14 mouse cellular contexts compared by ENCODE assay signal in the genomic region with DNA sequence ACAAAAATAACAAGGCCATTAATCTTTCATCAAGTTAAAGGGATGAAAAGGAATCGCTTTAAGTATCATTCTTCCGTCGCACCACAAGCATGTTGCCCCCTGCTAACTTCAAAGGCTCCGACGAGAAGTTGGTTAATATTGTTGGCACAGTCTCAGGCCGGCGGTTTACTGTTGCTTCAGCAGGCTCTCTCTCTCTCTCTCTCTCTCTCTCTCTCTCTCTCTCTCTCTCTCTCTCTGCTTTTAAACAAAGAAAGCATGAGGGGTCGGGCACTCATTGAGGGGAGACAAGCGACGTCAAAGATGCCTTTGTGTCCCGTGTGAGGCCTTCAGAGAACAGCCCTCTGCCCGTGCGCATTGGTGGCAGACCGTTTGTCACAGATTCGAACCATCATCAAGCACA. TPM values are rescaled to one million over a fixed set of nuclear protein-coding genes. Genes with fewer than 3 reads are reported as not detected.
DNase-seq lines count a peak whose midpoint lies in the region; ATAC-seq and TF ChIP-seq lines count a peak whose summit lies in the region.
"Had no signal": no experiment of that assay in that cellular context is flagged by ENCODE, and none has a peak within 500 bp of the region (broad histone marks: within the 10 kb centered on the region; RNA-seq: fewer than 3 reads in every experiment).

No protein-coding gene starts in this region.

- no peak overlapping the region for H3K9ac ChIP-seq in lung, embryonic 16.5 days (ENCODE audit: low read length)
- H3K9ac ChIP-seq in forebrain, embryonic 13.5 days, result no peak overlapping the region
- 0 out of 2 replicates have a peak overlapping the region, but pooled peaks have one; percentile 25 for H3K9ac ChIP-seq in limb, embryonic 14.5 days (ENCODE audit: low read depth, low read length, severe bottlenecking)
- no peak overlapping the region for H3K9ac ChIP-seq in neural tube, embryonic 15.5 days (replicated peaks)

- WGBS in lung, embryonic 16.5 days, result 13% methylated on average over 15 of the region's 15 CpGs
- WGBS in lung, adult 2 months, result 18% methylated on average over 15 of the region's 15 CpGs
- under 1% methylated on average over 15 of the region's 15 CpGs for whole genome bisulfite sequencing in forebrain, embryonic 13.5 days
- WGBS in limb, embryonic 14.5 days, result 11% methylated on average over 15 of the region's 15 CpGs
- 9% methylated on average over 15 of the region's 15 CpGs for WGBS in neural tube, embryonic 15.5 days

- H3K4me1 ChIP-seq in lung, embryonic 16.5 days (replicated peaks; ENCODE audit: control insufficient read depth, insufficient read depth, low read length), result peaks cover 5% of the 10 kb centered on the region; the same call in 1 of the 2 replicates
- no peaks in the 10 kb centered on the region for H3K4me1 ChIP-seq in lung, adult 2 months (ENCODE audit: control insufficient read depth, insufficient read depth, low read length)
- peaks cover 13% of the 10 kb centered on the region for H3K4me1 ChIP-seq in forebrain, embryonic 13.5 days
- peaks cover 7% of the 10 kb centered on the region; the same call in 1 of the 2 replicates for H3K4me1 ChIP-seq in limb, embryonic 14.5 days (ENCODE audit: control insufficient read depth, insufficient read depth, low read length)
- H3K4me1 ChIP-seq in neural tube, embryonic 15.5 days, result peaks cover 5% of the 10 kb centered on the region

- TF ChIP-seq CTCF in lung, adult 2 months (IDR thresholded peaks at IDR 0.05; ENCODE audit: insufficient read depth, low read length), result no peak

- no peak for DNase-seq in lung, adult 2 months
- peak; percentile 74 for DNase-seq in limb, embryonic 14.5 days (ENCODE audit: low spot score)
- no peak for DNase-seq in cerebellum, postnatal 25 days
- no peak for DNase-seq in layer of hippocampus, adult 18-20 months (ENCODE audit: low spot score in 2 of 2)
- DNase-seq: cerebellum, adult 2 months; gastrocnemius, postnatal 25 days; right cerebral cortex, postnatal 25 days; thymus, adult 2 months had no signal

- no peak overlapping the region for H3K4me3 ChIP-seq in lung, embryonic 16.5 days (ENCODE audit: low read length)
- H3K4me3 ChIP-seq in lung, adult 2 months (replicated peaks; ENCODE audit: extremely low read depth, low read depth, low read length), result no peak overlapping the region
- H3K4me3 ChIP-seq in forebrain, embryonic 13.5 days, result no peak overlapping the region
- no peak overlapping the region for H3K4me3 ChIP-seq in limb, embryonic 14.5 days (replicated peaks; ENCODE audit: low read length)
- no peak overlapping the region for H3K4me3 ChIP-seq in neural tube, embryonic 15.5 days (replicated peaks)

- ATAC-seq in lung, embryonic 16.5 days (ENCODE audit: low read depth), result peak; percentile 83
- no peak for ATAC-seq in forebrain, embryonic 13.5 days
- ATAC-seq in limb, embryonic 14.5 days (ENCODE audit: low FRiP score, low read depth), result peak; percentile 37; the same call in 1 of the 2 replicates
- no peak for ATAC-seq in neural tube, embryonic 15.5 days (ENCODE audit: low FRiP score)
- ATAC-seq in megakaryocyte progenitor cell, adult 5-6 weeks (replicated peaks; ENCODE audit: poor library complexity), result no peak

- no peak for TF ChIP-seq POLR2A in lung, adult 2 months (IDR thresholded peaks at IDR 0.05; ENCODE audit: borderline replicate concordance, extremely low read depth, low read depth, low read length)
- TF ChIP-seq POLR2A in limb, embryonic 14.5 days (IDR thresholded peaks at IDR 0.05; ENCODE audit: borderline replicate concordance, extremely low read depth, insufficient read depth, insufficient read length), result no peak

- peak overlapping the region; percentile 41 for H3K4me2 ChIP-seq in lung, embryonic 16.5 days (ENCODE audit: low read depth, low read length)
- H3K4me2 ChIP-seq in forebrain, embryonic 13.5 days, result peak overlapping the region; percentile 36
- H3K4me2 ChIP-seq in limb, embryonic 14.5 days (replicated peaks; ENCODE audit: low read depth, low read length, severe bottlenecking), result peak overlapping the region; percentile 40
- H3K4me2 ChIP-seq in neural tube, embryonic 15.5 days, result peak overlapping the region; percentile 40

- H3K27ac ChIP-seq in lung, embryonic 16.5 days (ENCODE audit: low read length), result 0 out of 2 replicates have a peak overlapping the region, but pooled peaks have one; percentile 17
- H3K27ac ChIP-seq in forebrain, embryonic 13.5 days, result no peak overlapping the region
- no peak overlapping the region for H3K27ac ChIP-seq in limb, embryonic 14.5 days (replicated peaks; ENCODE audit: low read depth, low read length)
- no peak overlapping the region for H3K27ac ChIP-seq in neural tube, embryonic 15.5 days (replicated peaks)
- H3K27ac ChIP-seq: macrophage had no signal

- H3K9me3 ChIP-seq in lung, embryonic 16.5 days (ENCODE audit: control insufficient read depth, low read length), result peaks cover 3% of the 10 kb centered on the region
- H3K9me3 ChIP-seq in forebrain, embryonic 13.5 days (replicated peaks), result peaks cover 17% of the 10 kb centered on the region; the same call in 1 of the 2 replicates
- H3K9me3 ChIP-seq in limb, embryonic 14.5 days (ENCODE audit: control insufficient read depth, low read length), result peaks cover 17% of the 10 kb centered on the region; the same call in 1 of the 2 replicates
- H3K9me3 ChIP-seq in neural tube, embryonic 15.5 days (replicated peaks), result no peaks in the 10 kb centered on the region

- H3K36me3 ChIP-seq in lung, embryonic 16.5 days (ENCODE audit: control insufficient read depth, insufficient read depth, low read length), result no peaks in the 10 kb centered on the region
- no peaks in the 10 kb centered on the region for H3K36me3 ChIP-seq in forebrain, embryonic 13.5 days (ENCODE audit: poor library complexity, severe bottlenecking)
- no peaks in the 10 kb centered on the region for H3K36me3 ChIP-seq in limb, embryonic 14.5 days (ENCODE audit: control insufficient read depth, insufficient read depth, low read length)
- H3K36me3 ChIP-seq in neural tube, embryonic 15.5 days, result no peaks in the 10 kb centered on the region

- H3K27me3 ChIP-seq in lung, embryonic 16.5 days (ENCODE audit: control insufficient read depth, insufficient read depth, low read depth, low read length), result no peaks in the 10 kb centered on the region
- H3K27me3 ChIP-seq in forebrain, embryonic 13.5 days, result peaks cover 11% of the 10 kb centered on the region; the same call in 1 of the 2 replicates
- H3K27me3 ChIP-seq in limb, embryonic 14.5 days (ENCODE audit: control insufficient read depth, insufficient read depth, low read length), result no peaks in the 10 kb centered on the region
- H3K27me3 ChIP-seq in neural tube, embryonic 15.5 days (replicated peaks), result no peaks in the 10 kb centered on the region

RNA-seq across cellular contexts. Expression of gene Piwil1, which starts 17.7 kb away (rescaled TPM):
- polyA plus RNA-seq in lung, embryonic 16.5 days (2015; fragmentation: Nextera tagmentation; extraction: Ambion mirVana), result not detected in 2 replicates
- polyA plus RNA-seq in lung, adult 2 months (2012; rRNA removed), result not detected in 2 replicates
- 0.16 TPM in 1 of 2 replicates, not detected in the other for polyA plus RNA-seq in forebrain, embryonic 13.5 days (2015; fragmentation: Nextera tagmentation; extraction: Ambion mirVana)
- polyA plus RNA-seq in limb, embryonic 14.5 days (2012; rRNA removed), result 0.01 and 0.03 TPM in 2 replicates
- not detected in 2 replicates for polyA plus RNA-seq in limb, embryonic 14.5 days (2014; fragmentation: Nextera tagmentation; extraction: Ambion mirVana)
- polyA plus RNA-seq in neural tube, embryonic 15.5 days (2015; fragmentation: Nextera tagmentation; extraction: Ambion mirVana), result 0.31 and 0.33 TPM in 2 replicates
- under 1 TPM; 0.13 to 0.20 TPM for total RNA-seq in layer of hippocampus, adult 18-20 months (2021)
- not detected in 2 replicates for total RNA-seq in megakaryocyte progenitor cell, adult 5-6 weeks (2015)
- not detected in 2 replicates for total RNA-seq in megakaryocyte progenitor cell, adult 5-6 weeks (2017)
- total RNA-seq: gastrocnemius, postnatal 25 days had no signal
- polyA plus RNA-seq: large intestine, adult 2 months; macrophage had no signal

Comparison
In these comparisons a context has a peak if more than half of its experiments do, and no peak if none do; other contexts are left out.
1. ATAC-seq: peak in lung, embryonic 16.5 days (single experiment) and limb, embryonic 14.5 days (single experiment); none in forebrain, embryonic 13.5 days (single experiment), neural tube, embryonic 15.5 days (single experiment) and megakaryocyte progenitor cell, adult 5-6 weeks (single experiment).
2. Peak in every context shown above with its lines, with median percentiles within 50 percentile points of each other: H3K4me2 ChIP-seq.